Mouse (Mus musculus) heart, adult 2 months (tissue): ENCODE data around the gene Lilrb4a.

Experiments
- CTCF ChIP-seq: fragments of 200-600 bp; IDR thresholded peaks from 2 replicates; pipeline ENCODE4 v1.8.1; 2022; ENCODE audit warnings: antibody characterized with exemption, mild to moderate bottlenecking, moderate library complexity
- EP300 ChIP-seq: fragments of 200-500 bp; IDR thresholded peaks from 2 replicates; pipeline ENCODE4 v1.6.1; 2011; ENCODE audit warnings: low read depth, low read length, control low read depth; ENCODE audit not compliant: insufficient read depth

GRCm38 (mm10) chr10:51454365-51454764 is 36.4 kb upstream of the Lilrb4a start:
- TF ChIP-seq CTCF (no peak), EP300 (no peak)
